Mouse (Mus musculus) kidney, adult 10 weeks (tissue): ENCODE results near the gene a. TPM values are rescaled to one million over a fixed set of nuclear protein-coding genes. Genes with fewer than 3 reads are reported as not detected.

Source experiments
- polyA plus RNA-seq: library from polyadenylated mRNA; stranded (reverse); fragments of 350-450 nt; fragmentation: Illumina TruSeq; extraction: RNeasy Lipid Tissue Mini Kit (QIAGEN cat#74804); gene quantifications from one replicate; pipeline ENCODE4 v1.2.3, GENCODE M21; 2014; ENCODE audit warnings: low read depth, low replicate concordance

a gene
- polyA plus RNA-seq: not detected

DNA sequence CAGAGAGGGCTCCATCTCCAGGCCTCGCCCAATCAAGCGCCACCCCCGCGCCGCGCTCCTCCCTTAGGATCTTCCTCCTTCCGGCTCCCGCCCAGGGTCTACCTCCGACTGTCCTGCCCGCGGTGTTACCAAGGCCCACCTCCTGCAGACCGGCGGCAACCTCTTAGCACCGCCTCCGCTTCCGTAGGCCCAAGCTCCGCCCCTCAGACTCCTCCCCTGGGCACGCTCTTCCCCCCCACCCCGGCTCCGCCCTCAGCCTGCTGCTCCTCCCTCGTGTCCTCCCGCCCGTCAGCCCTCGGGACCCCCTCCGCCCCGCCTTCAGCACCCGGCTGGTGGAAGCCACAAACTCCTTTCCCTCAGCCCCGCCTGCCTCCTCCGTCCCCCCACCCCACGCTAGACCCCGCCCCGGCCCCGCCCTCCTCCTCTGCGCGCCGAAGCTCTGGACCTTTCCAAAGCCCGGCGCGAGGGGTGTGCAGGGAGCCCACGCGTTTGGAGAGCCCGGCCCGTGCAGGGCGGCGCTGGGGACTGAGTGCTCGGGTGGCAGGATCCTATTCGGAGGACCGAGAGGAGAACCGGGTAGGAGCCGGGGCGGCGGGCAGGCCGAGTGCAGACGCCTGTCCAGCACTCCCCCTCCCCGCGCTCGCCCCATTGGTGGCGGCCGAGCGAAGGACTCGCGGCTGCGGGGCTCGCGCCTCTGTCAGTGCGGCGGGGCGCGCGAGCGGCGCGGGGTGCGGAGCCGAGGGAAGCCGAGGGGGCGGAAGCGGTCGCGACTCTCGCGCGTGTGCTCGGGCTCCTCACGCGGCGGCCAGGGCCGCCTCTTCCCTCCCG is at the start of gene a, which contains the start of gene Raly:
Gene a, plus strand, starts transcription at position 747 of the 828 bp plus-strand sequence.
Gene Raly, plus strand, starts transcription at position 441 of the 828 bp plus-strand sequence.

DNA sequence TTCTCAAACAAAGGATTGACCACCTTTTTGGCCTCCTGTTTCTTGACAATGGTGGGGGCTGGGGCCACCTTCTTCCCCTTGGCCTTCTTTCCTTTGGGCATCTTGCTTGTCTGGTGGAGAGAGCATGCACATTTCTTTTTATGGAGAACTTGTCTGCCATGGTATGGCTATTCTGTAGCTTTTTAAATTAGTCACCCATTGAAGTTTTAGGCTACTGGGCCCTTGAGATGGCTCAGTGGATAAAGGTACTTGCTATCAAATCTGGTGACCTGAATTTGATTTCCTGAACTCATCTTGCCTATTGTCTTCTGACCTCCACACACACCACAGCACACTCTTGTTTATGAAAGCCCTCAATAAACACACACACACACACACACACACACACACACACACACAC is 21.3 kb upstream of the a start, which contains the start of gene Gm14214:
Gene Gm14214, minus strand, starts transcription at position 101 of the 400 bp plus-strand sequence.

GRCm38 (mm10) chr2:154892201-154893044 is 101.2 kb downstream of the a start, which contains the start of gene Eif2s2:
Gene Eif2s2 (minus strand): TSS chr2:154892935.

DNA sequence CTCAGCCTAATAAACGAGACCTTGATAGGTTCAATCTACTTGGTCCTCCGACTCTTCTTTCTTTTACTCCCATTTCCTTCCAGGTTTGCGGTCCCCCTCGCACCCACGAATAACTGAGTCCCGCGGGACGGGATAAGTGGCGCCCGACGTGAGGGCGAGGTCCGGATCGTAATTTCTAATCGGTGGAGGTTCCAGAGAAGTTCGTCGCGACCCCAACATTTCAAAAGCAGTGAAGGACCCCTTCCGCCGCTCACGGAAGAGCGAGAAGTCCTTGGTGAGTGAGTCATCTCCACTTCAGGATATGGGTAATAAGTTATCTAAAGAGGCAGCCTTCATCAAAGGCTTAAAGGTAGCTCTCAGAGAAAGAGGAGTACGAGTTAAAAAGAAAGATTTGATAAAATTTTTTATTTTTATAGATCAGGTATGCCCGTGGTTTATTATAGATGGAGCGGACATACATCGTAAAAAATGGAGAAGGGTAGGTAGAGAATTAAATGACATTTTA is 227.1 kb downstream of the a start, which contains the start of gene Gm14226:
Gene Gm14226, plus strand, starts transcription at position 16 of the 505 bp plus-strand sequence.

GRCm38 (mm10) chr2:155073978-155074765 is 283.0 kb downstream of the a start, which contains the start of gene Ahcy:
Gene Ahcy (minus strand): TSS chr2:155074497.

Other genes starting within 250 kb of the a start
- not detected for gene 1700003F12Rik, start 244.3 kb upstream of the a start, polyA plus RNA-seq
- not detected for gene Actl10, start 239.6 kb upstream of the a start, polyA plus RNA-seq
- not detected for gene Necab3, start 232.5 kb upstream of the a start, polyA plus RNA-seq
- gene E2f1, start 221.5 kb upstream of the a start, polyA plus RNA-seq: not detected
- 33.2 TPM for gene Pxmp4, start 187.7 kb upstream of the a start, polyA plus RNA-seq
- gene Zfp341, start 178.1 kb upstream of the a start, polyA plus RNA-seq: not detected
- not detected for gene 4930519P11Rik, start 178.0 kb upstream of the a start, polyA plus RNA-seq
- gene Chmp4b, start 139.7 kb upstream of the a start, polyA plus RNA-seq: 64.7 TPM
- gene Gm14214, start 21.4 kb upstream of the a start, polyA plus RNA-seq: not detected
- gene Raly, start 306 bp upstream of the a start, polyA plus RNA-seq: 151 TPM
- gene Eif2s2, start 101.5 kb downstream of the a start, polyA plus RNA-seq: 238 TPM
- gene Gm14226, start 226.9 kb downstream of the a start, polyA plus RNA-seq: 0.81 TPM